In genomic region chr1:119894936-119895335, GRCm38 (mm10) we compare ENCODE assay signal across 9 mouse cellular contexts. TPM values are rescaled to one million over a fixed set of nuclear protein-coding genes. Genes with fewer than 3 reads are reported as not detected.
A peak's percentile ranks its signal among the peaks of the same experiment; 100 is the strongest.
DNase-seq lines count a peak whose midpoint lies in the region; ATAC-seq and TF ChIP-seq lines count a peak whose summit lies in the region.
"Had no signal": no experiment of that assay in that cellular context is flagged by ENCODE, and none has a peak within 500 bp of the region (broad histone marks: within the 10 kb centered on the region; RNA-seq: fewer than 3 reads in every experiment).

No protein-coding gene starts in this region.

- no peaks in the 10 kb centered on the region for H3K36me3 ChIP-seq in midbrain, embryonic 14.5 days (ENCODE audit: control insufficient read depth, insufficient read depth, low read length)
- H3K36me3 ChIP-seq: liver, embryonic 15.5 days had no signal

- intact Hi-C loops in left cerebral cortex, adult 2 months (cut with DNase I) = loop anchor here (5.0 to 10.0 kb wide), 2 partner anchors 78 to 160 kb away; no protein-coding TSS in a partner anchor
- intact Hi-C loops in left cerebral cortex, postnatal 4 days (cut with DNase I) = no loop called here

- 0 out of 2 replicates have a peak, but pooled peaks cover 5% of the 10 kb centered on the region for H3K4me1 ChIP-seq in midbrain, embryonic 14.5 days (ENCODE audit: control insufficient read depth, insufficient read depth, low read length)
- H3K4me1 ChIP-seq: liver, embryonic 15.5 days had no signal

- TF ChIP-seq CTCF in left cerebral cortex, adult 2 months (IDR thresholded peaks at IDR 0.05) = peak; percentile 87

- H3K4me2 ChIP-seq in midbrain, embryonic 14.5 days (ENCODE audit: low read length) = no peak overlapping the region
- H3K4me2 ChIP-seq: liver, embryonic 15.5 days had no signal

- no peak overlapping the region for H3K9ac ChIP-seq in midbrain, embryonic 14.5 days (replicated peaks; ENCODE audit: low read length)
- H3K9ac ChIP-seq: liver, embryonic 15.5 days had no signal

- WGBS in midbrain, embryonic 14.5 days = 29% methylated on average over 6 of the region's 6 CpGs

- no peaks in the 10 kb centered on the region for H3K27me3 ChIP-seq in midbrain, embryonic 14.5 days (ENCODE audit: control insufficient read depth, insufficient read depth, low read length)
- H3K27me3 ChIP-seq: liver, embryonic 15.5 days had no signal

- DNase-seq in left cerebral cortex, adult 2 months (ENCODE audit: extremely low spot score in 1 of 2, low spot score in 2 of 2) = peak; percentile 49 to 67
- DNase-seq in left cerebral cortex, adult 11 months (ENCODE audit: low spot score) = no peak
- peak; percentile 56 to 69 for DNase-seq in cerebellum, adult 18-20 months
- peak; percentile 56 for DNase-seq in forelimb bud, embryonic 11.5 days (ENCODE audit: low read depth, low spot score)
- peak; percentile 62 for DNase-seq in left cerebral cortex, postnatal 4 days
- peak; percentile 72 for DNase-seq in midbrain, embryonic 14.5 days
- peak; percentile 44 to 76 for DNase-seq in spleen, postnatal 10 days (ENCODE audit: low spot score in 2 of 2)

- peak overlapping the region; percentile 73; the same call in 1 of the 2 replicates for H3K27ac ChIP-seq in left cerebral cortex, adult 2 months
- H3K27ac ChIP-seq in midbrain, embryonic 14.5 days (replicated peaks; ENCODE audit: low read depth, low read length) = no peak overlapping the region
- H3K27ac ChIP-seq: liver, embryonic 15.5 days had no signal

- ATAC-seq in inflammation-experienced regulatory T-cells, adult 6 months = peak; percentile 90
- peak; percentile 47; the same call in 1 of the 2 replicates for ATAC-seq in midbrain, embryonic 14.5 days (ENCODE audit: low FRiP score, low TSS enrichment)

- H3K4me3 ChIP-seq in left cerebral cortex, adult 2 months = no peak overlapping the region
- no peak overlapping the region for H3K4me3 ChIP-seq in midbrain, embryonic 14.5 days (replicated peaks; ENCODE audit: low read depth, low read length)
- H3K4me3 ChIP-seq: liver, embryonic 15.5 days had no signal

- H3K9me3 ChIP-seq in midbrain, embryonic 14.5 days (ENCODE audit: control insufficient read depth, low read length) = no peaks in the 10 kb centered on the region
- H3K9me3 ChIP-seq: liver, embryonic 15.5 days had no signal

RNA-seq across cellular contexts. Expression of gene Tmem177, which starts 18.1 kb away (rescaled TPM):
- 1 to 10 TPM; 7.7 to 8.1 TPM for total RNA-seq in left cerebral cortex, adult 2 months (2021)
- 1 to 10 TPM; 6.6 to 8.1 (median 6.7) TPM for polyA plus RNA-seq in inflammation-experienced regulatory T-cells, adult 6 months (2017; shearing (Covaris generic))
- 1 to 10 TPM; 7.6 to 7.7 TPM for total RNA-seq in left cerebral cortex, postnatal 4 days (2021)
- 5.2 and 7.5 TPM in 2 replicates for polyA plus RNA-seq in midbrain, embryonic 14.5 days (2014; fragmentation: Nextera tagmentation; extraction: Ambion mirVana)

RNA-seq across cellular contexts. Expression of gene Ptpn4, which starts 57.5 kb away (rescaled TPM):
- 10 to 100 TPM; 86.6 to 93.4 TPM for total RNA-seq in left cerebral cortex, adult 2 months (2021)
- polyA plus RNA-seq in inflammation-experienced regulatory T-cells, adult 6 months (2017; shearing (Covaris generic)) = 10 to 100 TPM in 1 of 3 experiments, 1 to 10 TPM in 2; 3.8 to 13.3 (median 6.7) TPM
- total RNA-seq in left cerebral cortex, postnatal 4 days (2021) = 10 to 100 TPM; 37.2 to 39.0 TPM
- 17.6 and 18.5 TPM in 2 replicates for polyA plus RNA-seq in midbrain, embryonic 14.5 days (2014; fragmentation: Nextera tagmentation; extraction: Ambion mirVana)
